Comparison of ENCODE assay signal across 1 mouse cellular context in the genomic region with DNA sequence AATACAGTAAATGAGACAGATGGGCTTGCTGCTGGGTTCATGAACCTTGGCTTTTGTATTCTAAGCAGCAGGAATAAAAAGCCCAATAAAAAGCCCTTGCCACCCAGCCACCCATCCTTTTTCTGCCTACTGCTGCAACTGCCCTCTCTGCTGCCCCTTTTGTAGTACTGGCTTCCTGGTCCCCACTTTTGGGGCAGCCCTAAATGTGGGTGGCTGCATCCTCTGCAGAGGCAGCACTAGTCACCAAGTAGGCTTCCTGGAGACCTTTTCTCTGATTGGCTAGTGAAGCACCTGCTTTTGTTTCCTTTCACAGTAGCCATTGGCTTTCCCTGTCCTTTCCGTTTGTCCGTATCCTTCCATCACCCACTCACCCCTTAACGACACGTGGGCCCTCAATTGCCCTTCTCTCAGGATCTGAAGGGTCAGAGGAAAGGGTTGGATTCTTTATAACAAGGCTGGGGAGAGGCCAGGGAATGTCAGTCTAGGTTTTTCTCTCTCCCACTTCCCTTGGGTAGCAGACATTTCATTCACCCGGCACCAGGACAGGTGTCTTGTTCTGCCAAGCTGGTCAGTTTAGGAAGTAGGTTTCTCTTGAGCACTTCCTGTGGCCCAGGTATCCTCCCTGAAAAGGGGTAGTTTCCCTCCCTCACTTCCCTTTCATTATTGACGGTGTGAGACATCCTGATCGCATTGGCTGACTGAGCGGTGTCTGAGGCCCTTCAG.
A peak's percentile ranks its signal among the peaks of the same experiment; 100 is the strongest.
TF ChIP-seq lines count a peak whose summit lies in the region.

No protein-coding gene starts in this region.

TF ChIP-seq in MEL, 35 proteins besides CTCF, POLR2A, EP300 and RAD21:
- TF ChIP-seq NELFE (IDR thresholded peaks at IDR 0.05; ENCODE audit: low read depth, low read length) (0 out of 2 replicates have a peak, but pooled peaks have one; percentile 11), KAT2A (conservative IDR thresholded peaks at IDR 0.05; ENCODE audit: low read depth, low read length) (no peak), GABPA (IDR thresholded peaks at IDR 0.05; ENCODE audit: low read depth, low read length) (no peak), CHD1 (IDR thresholded peaks at IDR 0.05; ENCODE audit: low read depth, low read length) (no peak), ZNF384 (IDR thresholded peaks at IDR 0.05; ENCODE audit: low read depth, low read length) (no peak), ZKSCAN1 (IDR thresholded peaks at IDR 0.05; ENCODE audit: low read depth, low read length) (no peak), MYC (IDR thresholded peaks at IDR 0.05; ENCODE audit: low read depth, low read length) (no peak), POLR2AphosphoS5 (IDR thresholded peaks at IDR 0.05; ENCODE audit: borderline replicate concordance, low read depth, low read length) (no peak), JUND (IDR thresholded peaks at IDR 0.05; ENCODE audit: low read depth, low read length) (no peak), UBTF (IDR thresholded peaks at IDR 0.05; ENCODE audit: borderline replicate concordance, insufficient read depth, low read depth, low read length) (0 out of 2 replicates have a peak, but pooled peaks have one; percentile 15)
